Mouse (Mus musculus) G1E (cell line): ENCODE results near the gene 4933407L21Rik. TPM values are rescaled to one million over a fixed set of nuclear protein-coding genes. Genes with fewer than 3 reads are reported as not detected.

Source experiments
- ATAC-seq: 2 replicates; pipeline ENCODE4 v1.8.0; 2016; ENCODE audit warnings: mild to moderate bottlenecking; ENCODE audit not compliant: insufficient number of reproducible peaks, poor library complexity, low FRiP score, severe bottlenecking; ENCODE audit errors: extremely low read depth
- DNase-seq: peaks from one replicate; pipeline ENCODE4 v3.0.0; 2012; ENCODE audit warnings: low spot score
- H3K27me3 ChIP-seq: 2 replicates; pipeline ENCODE4 v1.6.1; 2012; ENCODE audit warnings: mild to moderate bottlenecking, low read length, inconsistent platforms; ENCODE audit not compliant: insufficient read depth
- H3K36me3 ChIP-seq: replicated peaks from 2 replicates; pipeline ENCODE3; 2012; ENCODE audit warnings: mild to moderate bottlenecking, inconsistent platforms
- H3K4me1 ChIP-seq: 2 replicates; pipeline ENCODE4 v1.6.1; 2012; ENCODE audit warnings: low read depth, low read length, inconsistent platforms, mixed read lengths; ENCODE audit not compliant: insufficient read depth
- H3K4me3 ChIP-seq: 2 replicates; pipeline ENCODE4 v1.5.1; 2012; ENCODE audit warnings: low read depth, mild to moderate bottlenecking, inconsistent platforms, low read length, moderate library complexity, mixed read lengths
- H3K9me3 ChIP-seq: replicated peaks from 2 replicates; pipeline ENCODE4 v1.6.1; 2012; ENCODE audit warnings: inconsistent platforms
- CTCF ChIP-seq: IDR thresholded peaks from 2 replicates; pipeline ENCODE4 v1.5.1; 2012; ENCODE audit warnings: low read depth, low read length, inconsistent platforms, mixed read lengths
- GATA1 ChIP-seq: IDR thresholded peaks from 2 replicates; pipeline ENCODE4 v1.6.1; 2012; ENCODE audit warnings: borderline replicate concordance, low read length, inconsistent platforms, mixed read lengths
- GATA2 ChIP-seq: IDR thresholded peaks from 2 replicates; pipeline ENCODE4 v1.6.1; 2012; ENCODE audit warnings: low read depth, low read length, inconsistent platforms, borderline replicate concordance
- POLR2AphosphoS5 ChIP-seq: IDR thresholded peaks from 2 replicates; pipeline ENCODE4 v1.6.1; 2012; ENCODE audit warnings: low read depth, low read length, inconsistent platforms; ENCODE audit not compliant: insufficient replicate concordance
- TAL1 ChIP-seq: conservative IDR thresholded peaks from 2 replicates; pipeline ENCODE4 v1.6.1; 2012; ENCODE audit warnings: low read depth, low read length, inconsistent platforms, mixed read lengths
- polyA plus RNA-seq: library from polyadenylated mRNA; stranded (reverse); fragments of >175 nt; gene quantifications from 2 replicates; pipeline ENCODE4 v1.2.3, GENCODE M21; 2012
- total RNA-seq, 2 experiments: library from RNA; stranded (forward) in 1 of 2; stranded (reverse) in 1 of 2; fragments of 200-1000 nt in 1 of 2; fragments of >200 nt in 1 of 2; fragmentation: Nextera tagmentation in 1 of 2; gene quantifications; 2 replicates each; pipeline ENCODE4 v1.2.3; 2014 to 2017

Gene 4933407L21Rik
- total and polyA plus RNA-seq, 3 experiments = 0.05 TPM; not detected in 2

DNA sequence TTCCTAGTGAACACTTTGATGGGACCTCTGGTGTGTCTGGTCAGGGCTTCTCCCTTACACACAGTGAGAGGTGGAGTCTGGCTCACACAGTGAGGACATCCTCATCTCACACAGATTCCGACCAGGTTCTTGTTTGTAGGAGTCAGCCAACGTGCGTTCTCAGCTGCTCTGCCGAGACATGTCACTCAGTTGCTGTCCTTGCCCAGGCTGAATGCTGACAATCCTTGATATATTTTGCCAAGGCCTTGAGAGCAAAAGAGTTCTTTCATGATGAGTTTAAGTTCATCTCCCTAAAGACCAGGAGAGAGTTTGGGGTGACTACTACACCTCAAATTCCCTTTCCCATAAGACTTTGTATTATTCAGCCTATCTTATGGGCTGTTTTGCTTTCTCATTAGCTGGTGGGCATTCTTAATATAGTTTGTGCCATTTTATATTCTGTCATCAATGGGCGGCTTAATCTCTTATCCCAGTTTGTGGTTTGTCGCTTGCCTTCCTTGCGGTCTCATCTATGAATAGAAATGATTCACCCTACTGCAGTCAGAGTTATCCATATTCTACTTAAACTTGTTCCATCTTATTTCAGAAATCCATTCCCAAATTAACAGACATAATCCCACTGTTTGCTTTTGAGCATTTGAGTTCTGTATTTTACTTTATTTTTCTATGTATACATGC lies 15.1 kb upstream of the 4933407L21Rik start:
- Histone ChIP-seq H3K36me3 (peaks cover 10% of the 10 kb centered on the region), H3K4me1 (peaks cover under 1% of the 10 kb centered on the region; the same call in 1 of the 2 replicates), H3K9me3 (no peaks in the 10 kb centered on the region), H3K27me3 (peaks cover 3% of the 10 kb centered on the region; the same call in 1 of the 2 replicates), H3K4me3 (no peak overlapping the region)
- DNase-seq = no peak
- TF ChIP-seq GATA1 = no peak
- no peak for TF ChIP-seq TAL1
- TF ChIP-seq POLR2AphosphoS5 = no peak
- no peak for TF ChIP-seq CTCF
- no peak for TF ChIP-seq GATA2
- ATAC-seq = no peak

DNA sequence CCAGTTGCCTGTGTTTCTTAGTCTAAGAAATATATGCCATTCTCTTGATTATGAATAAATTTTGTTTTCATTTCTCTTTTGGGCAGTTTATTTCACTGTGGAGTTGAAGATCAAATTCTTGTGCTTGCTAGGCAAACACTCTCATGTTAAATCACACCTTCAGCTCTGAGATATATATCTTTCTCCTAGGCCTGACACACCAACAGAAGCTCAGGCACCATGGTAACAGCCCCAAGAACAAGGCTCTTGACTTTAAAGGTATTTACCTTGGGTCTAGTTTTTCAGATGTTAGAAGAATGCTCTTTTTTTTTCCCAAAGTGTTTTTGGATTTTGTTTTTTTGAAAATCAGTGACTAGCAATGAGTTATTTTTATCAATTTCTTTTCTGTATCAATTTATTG lies 12.4 kb upstream of the 4933407L21Rik start:
- no peak for ATAC-seq
- H3K4me3 ChIP-seq = no peak overlapping the region
- TF ChIP-seq TAL1 (no peak), CTCF (no peak), POLR2AphosphoS5 (no peak), GATA1 (no peak), GATA2 (no peak)
- no peak for DNase-seq
- H3K4me1 ChIP-seq = peaks cover 6% of the 10 kb centered on the region; the same call in 1 of the 2 replicates
- peaks cover 6% of the 10 kb centered on the region; the same call in 1 of the 2 replicates for H3K27me3 ChIP-seq
- no peaks in the 10 kb centered on the region for H3K9me3 ChIP-seq
- no peaks in the 10 kb centered on the region for H3K36me3 ChIP-seq

- Histone ChIP-seq H3K36me3 (no peaks in the 10 kb centered on the region), H3K9me3 (no peaks in the 10 kb centered on the region), H3K27me3 (peaks cover 6% of the 10 kb centered on the region; the same call in 1 of the 2 replicates), H3K4me3 (no peak overlapping the region), H3K4me1 (peaks cover 6% of the 10 kb centered on the region; the same call in 1 of the 2 replicates)
- TF ChIP-seq CTCF (no peak), TAL1 (no peak), POLR2AphosphoS5 (no peak), GATA2 (no peak)
- DNase-seq (no peak), ATAC-seq (no peak)
These were observed 11.3 kb upstream of the 4933407L21Rik start for GRCm38 (mm10) chr1:85916830-85917450.

GRCm38 (mm10) chr1:85919621-85920020 lies 8.7 kb upstream of the 4933407L21Rik start:
- H3K36me3 ChIP-seq = no peaks in the 10 kb centered on the region
- TF ChIP-seq TAL1 (no peak), GATA2 (no peak), GATA1 (no peak), POLR2AphosphoS5 (no peak), CTCF (no peak)
- H3K27me3 ChIP-seq = peaks cover 2% of the 10 kb centered on the region; the same call in 1 of the 2 replicates
- H3K4me3 ChIP-seq = no peak overlapping the region
- peaks cover 6% of the 10 kb centered on the region; the same call in 1 of the 2 replicates for H3K4me1 ChIP-seq
- DNase-seq (no peak), ATAC-seq (peak; percentile 74)
- no peaks in the 10 kb centered on the region for H3K9me3 ChIP-seq

GRCm38 (mm10) chr1:85921725-85922124 lies 6.6 kb upstream of the 4933407L21Rik start:
- peaks cover 2% of the 10 kb centered on the region; the same call in 1 of the 2 replicates for H3K27me3 ChIP-seq
- no peaks in the 10 kb centered on the region for H3K36me3 ChIP-seq
- no peak overlapping the region for H3K4me3 ChIP-seq
- H3K4me1 ChIP-seq = peaks cover 6% of the 10 kb centered on the region; the same call in 1 of the 2 replicates
- TF ChIP-seq CTCF (no peak), GATA2 (no peak), TAL1 (no peak), GATA1 (no peak), POLR2AphosphoS5 (no peak)
- no peak for ATAC-seq
- no peak for DNase-seq
- no peaks in the 10 kb centered on the region for H3K9me3 ChIP-seq

DNA sequence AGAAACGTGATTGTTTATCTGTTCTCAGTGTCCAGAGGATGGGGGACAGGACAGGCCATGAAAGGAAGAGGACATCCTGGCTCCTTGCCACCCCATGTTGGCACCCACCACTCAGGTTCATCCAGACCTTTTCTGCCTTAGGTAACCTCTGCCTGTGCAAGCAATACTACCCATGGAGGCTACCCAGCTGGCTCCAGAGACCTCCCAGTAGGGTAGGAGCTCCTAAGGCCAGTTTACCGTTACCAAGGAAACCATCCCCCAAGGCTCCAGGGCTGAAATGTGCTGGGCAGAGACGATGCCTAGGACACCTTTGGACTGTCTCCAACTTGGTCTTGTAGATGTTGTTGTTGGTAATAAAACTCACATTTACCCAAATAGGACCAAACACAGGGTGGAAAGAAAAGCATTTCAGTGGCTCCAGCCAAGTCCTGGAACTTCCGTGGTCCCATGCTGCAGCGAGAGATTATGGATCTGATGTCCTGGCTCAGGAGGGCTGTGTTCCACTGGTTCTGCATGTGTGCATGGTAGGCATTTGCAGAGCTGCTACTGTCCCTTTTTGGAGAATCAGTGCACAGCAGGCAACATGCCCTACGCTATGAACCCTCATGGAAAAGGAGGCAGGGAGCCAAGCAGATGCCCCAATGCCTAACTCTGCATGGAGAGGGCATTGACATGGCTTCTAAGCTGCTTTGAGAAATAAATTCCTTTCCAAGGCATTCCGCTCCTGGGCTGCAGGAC lies 6.0 kb upstream of the 4933407L21Rik start:
- H3K36me3 ChIP-seq = no peaks in the 10 kb centered on the region
- H3K9me3 ChIP-seq = no peaks in the 10 kb centered on the region
- peaks cover 2% of the 10 kb centered on the region; the same call in 1 of the 2 replicates for H3K27me3 ChIP-seq
- DNase-seq = no peak
- ATAC-seq = no peak
- H3K4me1 ChIP-seq = peaks cover 6% of the 10 kb centered on the region; the same call in 1 of the 2 replicates
- no peak overlapping the region for H3K4me3 ChIP-seq
- no peak for TF ChIP-seq TAL1
- no peak for TF ChIP-seq POLR2AphosphoS5
- no peak for TF ChIP-seq GATA1
- no peak for TF ChIP-seq CTCF
- TF ChIP-seq GATA2 = no peak
